Mouse (Mus musculus) ES-E14 (cell line): ENCODE results near the gene Mat2b. TPM values are rescaled to one million over a fixed set of nuclear protein-coding genes. Genes with fewer than 3 reads are reported as not detected.
A peak's percentile ranks its signal among the peaks of the same experiment; 100 is the strongest.
"Not testable (repeated sequence)": the region's sequence is repeated elsewhere in the genome, so short reads cannot be mapped to it uniquely, and the experiment has no call there.

Experiments
- DNase-seq: peaks from one replicate; pipeline ENCODE4 v3.0.0-alpha.2; 2013; ENCODE audit warnings: low read depth, low spot score
- H3K27ac ChIP-seq: 2 replicates; pipeline ENCODE4 v1.5.1; 2012; ENCODE audit warnings: low read depth, mild to moderate bottlenecking, low read length, moderate library complexity, mixed read lengths; ENCODE audit not compliant: poor library complexity, insufficient read depth, severe bottlenecking
- H3K36me3 ChIP-seq: 2 replicates; pipeline ENCODE4 v1.6.1; 2012; ENCODE audit warnings: mild to moderate bottlenecking, low read length, moderate library complexity, mixed read lengths; ENCODE audit not compliant: control insufficient read depth, poor library complexity, insufficient read depth, severe bottlenecking
- H3K4me1 ChIP-seq, 2 experiments: fragments of 150-350 bp in 1 of 2; sonication (generic) in 1 of 2; 2 replicates each; pipeline ENCODE4 v1.6.1; 2012; ENCODE audit warnings: low read length in 2 of 2, mild to moderate bottlenecking in 1 of 2, mixed read lengths in 1 of 2; ENCODE audit not compliant: control insufficient read depth in 2 of 2, insufficient read depth in 2 of 2, poor library complexity in 1 of 2
- H3K4me3 ChIP-seq, 2 experiments: fragments of 150-350 bp in 1 of 2; sonication (generic) in 1 of 2; 2 replicates each; pipeline ENCODE4 v1.5.1; 2012; ENCODE audit warnings: low read length in 2 of 2, low read depth in 1 of 2, mild to moderate bottlenecking in 1 of 2, mixed read lengths in 1 of 2; ENCODE audit not compliant: insufficient read depth in 1 of 2, poor library complexity in 1 of 2, severe bottlenecking in 1 of 2
- H3K9ac ChIP-seq: 2 replicates; pipeline ENCODE4 v1.6.1; 2012; ENCODE audit warnings: low read depth, mild to moderate bottlenecking, low read length, mixed read lengths; ENCODE audit not compliant: poor library complexity, insufficient read depth, severe bottlenecking
- H3K9me3 ChIP-seq: fragments of 150-350 bp; sonication (generic); 2 replicates; pipeline ENCODE4 v1.6.1; 2012; ENCODE audit warnings: low read depth, mild to moderate bottlenecking, low read length; ENCODE audit not compliant: control insufficient read depth, insufficient read depth
- CHD2 ChIP-seq: IDR thresholded peaks from 2 replicates; pipeline ENCODE4 v1.6.1; 2014; ENCODE audit warnings: mild to moderate bottlenecking, low read depth, low read length, inconsistent platforms
- HCFC1 ChIP-seq: IDR thresholded peaks from 2 replicates; pipeline ENCODE4 v1.6.1; 2012; ENCODE audit warnings: low read length, inconsistent platforms, borderline replicate concordance; ENCODE audit not compliant: insufficient read depth
- MAFK ChIP-seq: IDR thresholded peaks from 2 replicates; pipeline ENCODE4 v1.6.1; 2014; ENCODE audit warnings: mild to moderate bottlenecking, low read depth, low read length, inconsistent platforms; ENCODE audit not compliant: insufficient read depth
- ZC3H11A ChIP-seq: IDR thresholded peaks from 2 replicates; pipeline ENCODE4 v1.6.1; 2012; ENCODE audit warnings: low read depth, mild to moderate bottlenecking, inconsistent platforms, low read length, borderline replicate concordance
- ZNF384 ChIP-seq: IDR thresholded peaks from 2 replicates; pipeline ENCODE4 v1.6.1; 2012; ENCODE audit warnings: low read depth, low read length, inconsistent platforms
- in situ Hi-C, 2 experiments: fragments of 600-800 bp; cut with MboI; formaldehyde crosslinking; loops; one replicate each; pipeline ENCODE4 v1.15.1; 2025; ENCODE audit warnings: low sequenced_read_pairs in 2 of 2, inconsistent platforms in 1 of 2; ENCODE audit not compliant: unreplicated experiment in 2 of 2
- total RNA-seq: library from RNA; depleted of rRNA; stranded (reverse); fragments of 300-350 nt; gene quantifications from 2 replicates; pipeline ENCODE4 v1.2.3, GENCODE M21; 2012

The Mat2b gene
- total RNA-seq, 1 experiment = 81.1 TPM

DNA sequence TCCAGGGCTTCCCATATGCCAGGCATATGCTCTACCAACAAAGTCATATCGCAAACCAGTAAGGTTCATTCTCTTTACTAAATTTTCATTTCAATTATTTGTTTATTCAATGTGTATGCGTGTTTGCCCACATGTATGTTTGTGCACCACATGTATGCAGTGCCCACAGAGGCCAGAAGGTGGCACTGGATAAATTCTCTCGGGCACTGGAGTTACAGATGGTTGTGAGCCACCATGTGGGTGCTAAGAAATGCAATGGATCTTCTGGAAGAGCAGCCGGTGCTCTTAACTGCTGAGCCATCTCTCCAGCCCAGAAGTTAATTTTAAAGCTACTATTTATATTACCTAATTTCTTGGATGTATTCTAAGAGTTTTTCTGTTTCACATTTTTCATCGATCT is 20.5 kb upstream of the Mat2b start:
- no peak overlapping the region for H3K27ac ChIP-seq
- no peak for DNase-seq
- H3K4me3 ChIP-seq = no peak overlapping the region
- H3K36me3 ChIP-seq = peaks cover 33% of the 10 kb centered on the region
- no peak overlapping the region for H3K9ac ChIP-seq
- H3K4me1 ChIP-seq = no peaks in the 10 kb centered on the region
- TF ChIP-seq ZC3H11A = no peak
- TF ChIP-seq ZNF384 = no peak
- no peak for TF ChIP-seq HCFC1
- no peak for TF ChIP-seq MAFK
- TF ChIP-seq CHD2 = no peak
- no peaks in the 10 kb centered on the region for H3K9me3 ChIP-seq
- in situ Hi-C loops = no loop called here

DNA sequence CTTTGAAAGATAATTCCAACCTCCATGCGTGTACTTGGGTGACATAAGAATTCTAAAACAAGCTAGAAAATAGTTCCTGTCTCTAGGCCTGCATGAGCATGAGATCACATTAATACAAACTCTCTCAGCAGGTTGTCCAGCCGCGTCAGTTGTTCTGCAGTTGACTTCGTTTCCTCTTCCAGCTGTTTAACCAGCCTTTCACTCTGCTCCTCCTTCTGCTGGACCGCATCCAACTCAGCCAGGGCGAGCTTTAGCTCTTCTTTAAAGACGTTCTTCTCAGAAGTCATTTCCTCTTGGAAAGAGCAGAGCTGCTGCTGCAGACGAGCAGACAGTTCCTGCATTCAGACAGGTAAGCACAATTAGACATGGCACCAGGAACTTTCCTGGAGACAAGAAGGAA is 18.9 kb upstream of the Mat2b start:
- DNase-seq = no peak
- in situ Hi-C loops = no loop called here
- peaks cover 36% of the 10 kb centered on the region for H3K36me3 ChIP-seq

DNA sequence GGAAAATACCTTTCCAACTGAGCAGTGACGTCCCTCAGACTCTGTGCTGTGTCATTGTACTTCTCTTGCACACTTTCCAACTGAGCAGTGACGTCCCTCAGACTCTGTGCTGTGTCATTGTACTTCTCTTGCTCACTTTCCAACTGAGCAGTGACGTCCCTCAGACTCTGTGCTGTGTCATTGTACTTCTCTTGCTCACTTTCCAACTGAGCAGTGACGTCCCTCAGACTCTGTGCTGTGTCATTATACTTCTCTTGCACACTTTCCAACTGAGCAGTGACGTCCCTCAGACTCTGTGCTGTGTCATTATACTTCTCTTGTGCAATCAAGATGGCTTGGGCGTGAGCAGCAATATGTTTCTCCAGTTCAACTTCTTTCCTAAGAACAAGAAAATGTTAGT is 14.9 kb upstream of the Mat2b start:
- not testable (repeated sequence) for H3K4me3 ChIP-seq

More for the DNA sequence above, 18.9 kb upstream of the Mat2b start:
- no peaks in the 10 kb centered on the region for H3K4me1 ChIP-seq
- H3K9ac ChIP-seq = no peak overlapping the region
- no peaks in the 10 kb centered on the region for H3K9me3 ChIP-seq
- TF ChIP-seq MAFK (no peak), ZNF384 (no peak), ZC3H11A (no peak), HCFC1 (no peak), CHD2 (no peak)
- no peak overlapping the region for H3K27ac ChIP-seq
- no peak overlapping the region for H3K4me3 ChIP-seq

DNA sequence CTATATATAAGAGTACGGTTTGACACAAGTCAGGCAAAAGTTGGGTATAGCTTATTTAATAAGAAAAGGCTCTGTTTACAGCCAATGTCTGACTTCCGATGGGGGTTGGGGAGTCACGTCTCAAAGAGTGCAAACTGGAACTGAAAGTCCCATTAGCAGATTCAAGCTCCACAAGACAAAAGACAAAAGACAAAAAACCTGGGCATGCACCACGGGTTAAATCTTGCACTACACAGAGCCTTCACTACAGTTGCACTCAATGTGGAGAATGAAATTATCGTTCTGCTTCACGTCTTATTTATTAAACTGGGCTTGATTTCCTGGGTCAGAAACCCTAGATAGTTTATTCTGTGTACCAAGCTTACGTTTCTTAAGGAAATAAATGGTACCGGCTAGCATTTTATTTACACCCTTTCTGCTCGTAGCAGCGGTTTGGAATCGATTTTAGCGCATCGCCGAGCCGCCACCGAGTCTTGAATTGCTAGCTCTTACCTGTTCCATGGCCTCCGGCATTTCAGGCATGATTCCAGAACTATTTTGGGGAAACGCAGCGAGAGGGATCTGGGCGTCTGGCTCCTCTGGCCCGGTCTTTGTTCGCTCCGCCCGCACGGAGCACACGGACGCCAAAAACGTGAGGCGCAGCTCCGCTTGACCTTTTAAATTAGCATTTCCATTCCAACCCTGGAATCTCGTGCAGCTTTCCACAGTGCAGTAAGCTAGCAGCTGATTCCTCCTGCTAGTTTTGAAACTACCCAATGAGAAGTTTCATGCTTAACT is 504 bp downstream of the Mat2b start:
- in situ Hi-C loops = no loop called here
- Histone ChIP-seq H3K36me3 (peaks cover 5% of the 10 kb centered on the region; the same call in 1 of the 2 replicates), H3K9me3 (no peaks in the 10 kb centered on the region; the same call in 1 of the 2 replicates), H3K9ac (peak overlapping the region; percentile 95), H3K4me1 (peaks cover 2 to 10% of the 10 kb centered on the region in 2 experiments; a peak in 2 of 4 replicates), H3K4me3 (peak overlapping the region; percentile 89 to 93), H3K27ac (peak overlapping the region; percentile 98)
- peak; percentile 41; the same call in 1 of the 2 replicates for TF ChIP-seq HCFC1
- no peak for TF ChIP-seq MAFK
- no peak for TF ChIP-seq ZNF384
- TF ChIP-seq CHD2 = peak; percentile 85
- peak; percentile 70 for DNase-seq

More for the DNA sequence above, 14.9 kb upstream of the Mat2b start:
- DNase-seq, in situ Hi-C loops, H3K9ac ChIP-seq, H3K27ac ChIP-seq, H3K4me1 ChIP-seq, H3K9me3 ChIP-seq: not testable (repeated sequence)
- H3K36me3 ChIP-seq = peaks cover 44% of the 10 kb centered on the region
